Mouse (Mus musculus): ENCODE measurements at regions not wholly inside any gene's neighbourhood (a gene's known extent, or its start where the extent isn't known, plus 50 kb on each side); places are given as distances from the start of the nearest gene placed in this dataset.

GRCm38 (mm10) chr1:157013669-157014048 lies 74.2 kb upstream of the Ralgps2 start:
- no peak for ATAC-seq

GRCm38 (mm10) chr1:157012950-157013668 lies 73.7 kb upstream of the Ralgps2 start:
- ATAC-seq: no peak

GRCm38 (mm10) chr1:157011226-157011625 lies 71.8 kb upstream of the Ralgps2 start:
- ATAC-seq: no peak

GRCm38 (mm10) chr1:157009427-157009826 lies 70.0 kb upstream of the Ralgps2 start:
- ATAC-seq: no peak

GRCm38 (mm10) chr1:157007891-157008730 lies 68.7 kb upstream of the Ralgps2 start:
- no peak for ATAC-seq

GRCm38 (mm10) chr1:157004312-157005074 lies 65.1 kb upstream of the Ralgps2 start:
- ATAC-seq: no peak

- no peak for ATAC-seq
These were observed 63.6 kb upstream of the Ralgps2 start for GRCm38 (mm10) chr1:157003034-157003433.

GRCm38 (mm10) chr1:157002258-157002657 lies 62.8 kb upstream of the Ralgps2 start:
- no peak for ATAC-seq

GRCm38 (mm10) chr1:157001008-157001660 lies 61.7 kb upstream of the Ralgps2 start:
- no peak for ATAC-seq

- no peak for ATAC-seq
These were observed 60.5 kb upstream of the Ralgps2 start for GRCm38 (mm10) chr1:156999947-157000346.

GRCm38 (mm10) chr1:156999272-156999671 lies 59.8 kb upstream of the Ralgps2 start:
- no peak for ATAC-seq

- no peak for ATAC-seq
These were observed 58.3 kb upstream of the Ralgps2 start for GRCm38 (mm10) chr1:156997476-156998305.

- no peak for ATAC-seq
These were observed 57.6 kb upstream of the Ralgps2 start for GRCm38 (mm10) chr1:156997033-156997432.

- no peak for ATAC-seq
These were observed 56.9 kb upstream of the Ralgps2 start for GRCm38 (mm10) chr1:156996084-156996880.

GRCm38 (mm10) chr1:156995180-156995951 lies 55.9 kb upstream of the Ralgps2 start:
- ATAC-seq: no peak

- ATAC-seq: no peak
These were observed 55.2 kb upstream of the Ralgps2 start for GRCm38 (mm10) chr1:156994644-156995016.

- no peak for ATAC-seq
These were observed 54.7 kb upstream of the Ralgps2 start for GRCm38 (mm10) chr1:156994005-156994643.

GRCm38 (mm10) chr1:156993105-156993504 lies 53.7 kb upstream of the Ralgps2 start:
- ATAC-seq: no peak

- ATAC-seq: no peak
These were observed 53.1 kb upstream of the Ralgps2 start for GRCm38 (mm10) chr1:156992536-156992935.
